Comparison of ENCODE assay signal across 7 mouse cellular contexts in the genomic region with DNA sequence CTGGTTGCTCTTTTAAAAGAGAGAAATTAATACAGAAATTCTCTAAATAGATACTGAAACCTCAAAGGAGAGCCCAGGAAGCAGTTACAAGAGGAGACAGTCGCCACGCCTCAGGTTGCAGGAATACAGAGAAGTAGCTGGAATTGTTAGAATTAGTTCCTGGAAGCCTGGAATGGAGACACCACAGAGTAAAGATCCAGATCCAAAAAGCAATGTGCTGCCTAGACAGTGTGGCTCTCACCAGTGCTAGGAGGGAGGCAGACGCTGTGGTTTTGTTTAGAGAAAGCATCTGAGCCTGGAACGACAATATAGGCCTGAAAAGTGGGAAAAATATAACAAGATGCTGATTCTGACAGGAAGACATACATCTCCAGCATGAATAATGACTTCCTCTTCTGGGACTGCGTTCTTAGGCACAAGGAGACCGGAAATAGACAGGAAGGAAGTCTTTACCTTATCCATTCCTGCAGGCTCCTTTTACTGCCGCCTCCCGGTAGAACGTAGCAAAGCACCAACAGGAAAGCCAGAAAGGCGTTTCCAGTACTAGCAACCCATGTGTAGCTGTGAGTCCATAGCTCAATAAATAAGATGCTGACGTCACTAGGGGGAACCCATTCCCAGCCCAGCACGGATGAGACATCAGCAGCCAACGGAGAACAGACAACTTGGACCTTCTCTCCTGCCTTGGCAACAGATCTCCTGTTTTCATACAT. TPM values are rescaled to one million over a fixed set of nuclear protein-coding genes. Genes with fewer than 3 reads are reported as not detected.
A peak's percentile ranks its signal among the peaks of the same experiment; 100 is the strongest.
DNase-seq lines count a peak whose midpoint lies in the region; ATAC-seq lines count a peak whose summit lies in the region.

No protein-coding gene starts in this region.

- H3K36me3 ChIP-seq in lung, embryonic 15.5 days: no peaks in the 10 kb centered on the region
- H3K36me3 ChIP-seq in embryonic facial prominence, embryonic 14.5 days (ENCODE audit: control insufficient read depth, insufficient read depth, low read length): no peaks in the 10 kb centered on the region
- no peaks in the 10 kb centered on the region for H3K36me3 ChIP-seq in liver, embryonic 11.5 days (ENCODE audit: control insufficient read depth, insufficient read depth, low read length)
- no peaks in the 10 kb centered on the region for H3K36me3 ChIP-seq in hindbrain, embryonic 11.5 days (ENCODE audit: control insufficient read depth, insufficient read depth, low read length)

- H3K27me3 ChIP-seq in lung, embryonic 15.5 days: no peaks in the 10 kb centered on the region
- H3K27me3 ChIP-seq in embryonic facial prominence, embryonic 14.5 days (replicated peaks; ENCODE audit: control insufficient read depth, insufficient read depth, low read length): no peaks in the 10 kb centered on the region
- no peaks in the 10 kb centered on the region for H3K27me3 ChIP-seq in liver, embryonic 11.5 days (replicated peaks; ENCODE audit: control insufficient read depth, insufficient read depth, low read length)
- no peaks in the 10 kb centered on the region for H3K27me3 ChIP-seq in hindbrain, embryonic 11.5 days (ENCODE audit: control insufficient read depth, insufficient read depth, low read length)

- WGBS in lung, embryonic 15.5 days: 37% methylated on average over 13 of the region's 13 CpGs
- 50% methylated on average over 13 of the region's 13 CpGs for WGBS in embryonic facial prominence, embryonic 14.5 days
- WGBS in liver, embryonic 11.5 days: 34% methylated on average over 13 of the region's 13 CpGs
- 75% methylated on average over 13 of the region's 13 CpGs for WGBS in hindbrain, embryonic 11.5 days

- no peaks in the 10 kb centered on the region for H3K9me3 ChIP-seq in lung, embryonic 15.5 days
- H3K9me3 ChIP-seq in embryonic facial prominence, embryonic 14.5 days (ENCODE audit: control insufficient read depth, low read length): no peaks in the 10 kb centered on the region
- H3K9me3 ChIP-seq in liver, embryonic 11.5 days (ENCODE audit: control insufficient read depth, low read length): no peaks in the 10 kb centered on the region
- H3K9me3 ChIP-seq in hindbrain, embryonic 11.5 days (ENCODE audit: control insufficient read depth, low read length): no peaks in the 10 kb centered on the region

- ATAC-seq in lung, embryonic 15.5 days (ENCODE audit: borderline replicate concordance, extremely low read depth, low FRiP score, low TSS enrichment): peak; percentile 28; the same call in 1 of the 2 replicates
- ATAC-seq in embryonic facial prominence, embryonic 14.5 days (ENCODE audit: low read depth): no peak
- peak; percentile 70 for ATAC-seq in liver, embryonic 11.5 days (replicated peaks; ENCODE audit: low FRiP score)
- no peak for ATAC-seq in hindbrain, embryonic 11.5 days (ENCODE audit: low FRiP score)

- no peak overlapping the region for H3K9ac ChIP-seq in lung, embryonic 15.5 days
- no peak overlapping the region for H3K9ac ChIP-seq in embryonic facial prominence, embryonic 14.5 days (ENCODE audit: low read depth, low read length)
- H3K9ac ChIP-seq in liver, embryonic 11.5 days (ENCODE audit: low read depth, low read length): no peak overlapping the region
- H3K9ac ChIP-seq in hindbrain, embryonic 11.5 days (ENCODE audit: low read depth, low read length): no peak overlapping the region

- H3K4me1 ChIP-seq in lung, embryonic 15.5 days: peaks cover 30% of the 10 kb centered on the region
- peaks cover 8% of the 10 kb centered on the region for H3K4me1 ChIP-seq in embryonic facial prominence, embryonic 14.5 days (ENCODE audit: control insufficient read depth, insufficient read depth, low read length)
- no peaks in the 10 kb centered on the region; the same call in 1 of the 2 replicates for H3K4me1 ChIP-seq in liver, embryonic 11.5 days (replicated peaks; ENCODE audit: control insufficient read depth, insufficient read depth, low read length)
- no peaks in the 10 kb centered on the region for H3K4me1 ChIP-seq in hindbrain, embryonic 11.5 days (replicated peaks; ENCODE audit: control insufficient read depth, insufficient read depth, low read length)

- no peak for DNase-seq in lung, postnatal 25 days (ENCODE audit: low spot score)
- peak; percentile 51 for DNase-seq in embryonic facial prominence, embryonic 14.5 days (ENCODE audit: low spot score)
- no peak for DNase-seq in liver, embryonic 11.5 days (ENCODE audit: low spot score)
- DNase-seq in thymus, postnatal 25 days: peak; percentile 20
- no peak for DNase-seq in layer of hippocampus, postnatal 10 days (ENCODE audit: low spot score in 2 of 2)
- no peak for DNase-seq in hindbrain, embryonic 11.5 days (ENCODE audit: low spot score)

- H3K4me3 ChIP-seq in lung, embryonic 15.5 days: no peak overlapping the region
- H3K4me3 ChIP-seq in embryonic facial prominence, embryonic 14.5 days (ENCODE audit: low read depth, low read length): no peak overlapping the region
- H3K4me3 ChIP-seq in liver, embryonic 11.5 days (ENCODE audit: low read depth, low read length): no peak overlapping the region
- no peak overlapping the region for H3K4me3 ChIP-seq in hindbrain, embryonic 11.5 days (ENCODE audit: low read depth, low read length)

- H3K4me2 ChIP-seq in lung, embryonic 15.5 days: no peak overlapping the region
- H3K4me2 ChIP-seq in embryonic facial prominence, embryonic 14.5 days (ENCODE audit: low read depth, low read length): no peak overlapping the region
- peak overlapping the region; percentile 24; the same call in 1 of the 2 replicates for H3K4me2 ChIP-seq in liver, embryonic 11.5 days
- H3K4me2 ChIP-seq in hindbrain, embryonic 11.5 days (replicated peaks; ENCODE audit: low read depth, low read length): no peak overlapping the region

- H3K27ac ChIP-seq in lung, embryonic 15.5 days: no peak overlapping the region
- no peak overlapping the region for H3K27ac ChIP-seq in embryonic facial prominence, embryonic 14.5 days (replicated peaks; ENCODE audit: low read depth, low read length)
- H3K27ac ChIP-seq in liver, embryonic 11.5 days (ENCODE audit: low read depth, low read length): no peak overlapping the region
- no peak overlapping the region for H3K27ac ChIP-seq in hindbrain, embryonic 11.5 days (ENCODE audit: low read depth, low read length)

RNA-seq across cellular contexts. Expression of gene Sfrp2, which starts 59.4 kb away (rescaled TPM):
- polyA plus RNA-seq in lung, embryonic 15.5 days (2015; fragmentation: Nextera tagmentation; extraction: Ambion mirVana): 85.4 and 86.6 TPM in 2 replicates
- polyA plus RNA-seq in embryonic facial prominence, embryonic 14.5 days (2014; fragmentation: Nextera tagmentation; extraction: Ambion mirVana): 605 and 677 TPM in 2 replicates
- polyA plus RNA-seq in liver, embryonic 11.5 days (2014; fragmentation: Nextera tagmentation; extraction: Ambion mirVana): 26.4 and 27.7 TPM in 2 replicates
- total RNA-seq in layer of hippocampus, postnatal 10 days (2021): 1 to 10 TPM; 6.4 to 6.7 TPM
- 94.1 and 94.4 TPM in 2 replicates for polyA plus RNA-seq in hindbrain, embryonic 11.5 days (2014; fragmentation: Nextera tagmentation; extraction: Ambion mirVana)

Comparison
In these comparisons a context has a peak if more than half of its experiments do, and no peak if none do; other contexts are left out.
1. ATAC-seq: peak in lung, embryonic 15.5 days (single experiment) and liver, embryonic 11.5 days (single experiment); none in embryonic facial prominence, embryonic 14.5 days (single experiment) and hindbrain, embryonic 11.5 days (single experiment).
2. DNase-seq: peak in embryonic facial prominence, embryonic 14.5 days (single experiment) and thymus, postnatal 25 days (single experiment); none in lung, postnatal 25 days (single experiment), liver, embryonic 11.5 days (single experiment), layer of hippocampus, postnatal 10 days (0 of 2) and hindbrain, embryonic 11.5 days (single experiment).